Mouse (Mus musculus) bone marrow, adult 2 months (tissue): ENCODE data around the gene Oprm1. TPM values are rescaled to one million over a fixed set of nuclear protein-coding genes. Genes with fewer than 3 reads are reported as not detected.

Experiments
- H3K27ac ChIP-seq: fragments of 200-500 bp; 2 replicates; pipeline ENCODE4 v1.5.1; 2012; ENCODE audit warnings: low read depth, mild to moderate bottlenecking, control low read depth, inconsistent platforms, low read length; ENCODE audit not compliant: control insufficient read depth, poor library complexity, insufficient read depth
- H3K4me1 ChIP-seq: fragments of 200-500 bp; 2 replicates; pipeline ENCODE4 v1.6.1; 2011; ENCODE audit warnings: low read length; ENCODE audit not compliant: control insufficient read depth, insufficient read depth
- H3K4me3 ChIP-seq: fragments of 200-500 bp; replicated peaks from 2 replicates; pipeline ENCODE3; 2011; ENCODE audit warnings: mild to moderate bottlenecking, low read depth, low read length, control low read depth; ENCODE audit not compliant: control insufficient read depth
- CTCF ChIP-seq: fragments of 200-500 bp; IDR thresholded peaks from 2 replicates; pipeline ENCODE4 v1.5.1; 2011; ENCODE audit warnings: low read length, control low read depth; ENCODE audit not compliant: control insufficient read depth, insufficient read depth
- POLR2A ChIP-seq: fragments of 200-500 bp; IDR thresholded peaks from 2 replicates; pipeline ENCODE4 v1.6.1; 2011; ENCODE audit warnings: low read depth, mild to moderate bottlenecking, control low read depth, low read length, borderline replicate concordance; ENCODE audit not compliant: control insufficient read depth
- WGBS: fragments of 180-500 bp; shearing (Covaris S2); methylation state at CpG from one replicate; pipeline ENCODE4 v1.1.7; 2018; 5-methylcytosine and 5-hydroxymethylcytosine counted together
- polyA plus RNA-seq: library from polyadenylated mRNA; stranded (reverse); fragments of >200 nt; gene quantifications from 2 replicates; pipeline ENCODE4 v1.2.4, GENCODE M21; 2011; ENCODE audit warnings: low replicate concordance; ENCODE audit not compliant: missing spikeins, insufficient read depth, insufficient read length

The Oprm1 gene
- polyA plus RNA-seq, 1 experiment, result not detected

GRCm38 (mm10) chr10:7069090-7069489, 310.8 kb downstream of the Oprm1 start:
- Histone ChIP-seq H3K27ac (no peak overlapping the region), H3K4me3 (no peak overlapping the region), H3K4me1 (peaks cover 1% of the 10 kb centered on the region; the same call in 1 of the 2 replicates)
- no peak for TF ChIP-seq CTCF
- WGBS, result 72% methylated on average over 2 of the region's 2 CpGs

GRCm38 (mm10) chr10:7070100-7070835, 312.0 kb downstream of the Oprm1 start:
- TF ChIP-seq POLR2A, result no peak
- no peak for TF ChIP-seq CTCF
- 74% methylated on average over 8 of the region's 8 CpGs for WGBS
- no peak overlapping the region for H3K4me3 ChIP-seq
- H3K27ac ChIP-seq, result no peak overlapping the region
- H3K4me1 ChIP-seq, result no peaks in the 10 kb centered on the region

- Histone ChIP-seq H3K4me3 (no peak overlapping the region), H3K27ac (no peak overlapping the region), H3K4me1 (no peaks in the 10 kb centered on the region)
- 76% methylated on average over 5 of the region's 5 CpGs for WGBS
- TF ChIP-seq POLR2A (no peak), CTCF (no peak)
Observed at GRCm38 (mm10) chr10:7070924-7071323, 312.6 kb downstream of the Oprm1 start.

- H3K4me3 ChIP-seq, result no peak overlapping the region
- TF ChIP-seq POLR2A, result no peak
- no peak for TF ChIP-seq CTCF
- 66% methylated on average over 2 of the region's 2 CpGs for WGBS
- H3K4me1 ChIP-seq, result no peaks in the 10 kb centered on the region
- no peak overlapping the region for H3K27ac ChIP-seq
Observed at GRCm38 (mm10) chr10:7074231-7074630, 315.9 kb downstream of the Oprm1 start.

- H3K4me1 ChIP-seq, result no peaks in the 10 kb centered on the region
- WGBS, result 88% methylated on average over 2 of the region's 2 CpGs
- no peak overlapping the region for H3K4me3 ChIP-seq
- TF ChIP-seq POLR2A (no peak), CTCF (no peak)
- no peak overlapping the region for H3K27ac ChIP-seq
Observed at GRCm38 (mm10) chr10:7075661-7076060, 317.4 kb downstream of the Oprm1 start.

- Histone ChIP-seq H3K4me3 (no peak overlapping the region), H3K27ac (no peak overlapping the region), H3K4me1 (no peaks in the 10 kb centered on the region)
- TF ChIP-seq CTCF (peak; percentile 83), POLR2A (no peak)
- WGBS, result 7% methylated on average over 8 of the region's 8 CpGs
Observed at GRCm38 (mm10) chr10:7076201-7076600, 317.9 kb downstream of the Oprm1 start.

- WGBS, result 60% methylated on average over 7 of the region's 8 CpGs
Observed at GRCm38 (mm10) chr10:7076662-7077211, 318.4 kb downstream of the Oprm1 start.

GRCm38 (mm10) chr10:7077389-7077808, 319.1 kb downstream of the Oprm1 start:
- no peak overlapping the region for H3K27ac ChIP-seq
- no peak for TF ChIP-seq CTCF
- TF ChIP-seq POLR2A, result no peak
- H3K4me3 ChIP-seq, result no peak overlapping the region
- WGBS, result 84% methylated on average over 7 of the region's 7 CpGs
- H3K4me1 ChIP-seq, result no peaks in the 10 kb centered on the region

More at GRCm38 (mm10) chr10:7076662-7077211, 318.4 kb downstream of the Oprm1 start:
- Histone ChIP-seq H3K27ac (no peak overlapping the region), H3K4me3 (no peak overlapping the region), H3K4me1 (no peaks in the 10 kb centered on the region)
- TF ChIP-seq POLR2A (no peak), CTCF (no peak)
